Mouse (Mus musculus) NIH3T3 (cell line): ENCODE data around the gene Prok2.

ENCODE experiments used
- DNase-seq: peaks from one replicate; pipeline ENCODE4 v3.0.0-alpha.2; 2012; ENCODE audit warnings: low read depth

Gene Prok2

DNA sequence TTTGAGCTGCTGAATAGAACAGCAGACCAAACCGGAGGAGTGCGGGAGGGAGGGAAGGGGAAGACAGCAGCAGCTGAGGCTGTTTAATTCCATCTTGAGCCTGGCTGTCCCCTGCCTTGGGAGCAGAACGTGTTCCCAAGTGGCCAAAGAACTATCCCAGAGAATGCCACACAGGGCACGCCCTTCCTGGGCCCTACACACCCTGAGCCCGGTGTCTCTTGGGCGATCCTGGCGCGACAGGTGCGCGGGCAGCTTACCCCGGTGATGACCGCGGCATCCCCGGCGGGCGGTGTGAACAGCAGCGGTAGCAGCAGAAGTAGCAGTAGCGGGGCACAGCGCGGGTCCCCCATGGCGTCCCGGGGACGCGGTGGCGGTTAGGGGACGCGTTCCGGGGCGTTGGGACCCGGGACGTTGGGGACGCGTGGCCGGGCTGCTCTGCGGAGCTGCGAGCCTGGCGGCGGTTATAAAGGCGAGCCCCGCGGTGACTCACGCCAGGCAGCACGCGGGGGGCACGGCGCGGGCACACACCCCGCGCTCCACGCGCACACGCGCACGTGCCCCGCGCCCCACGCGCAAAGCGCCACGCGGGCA is at the start of gene Prok2:
Gene Prok2, minus strand, starts transcription at position 422 of the 591 bp plus-strand sequence.
- no peak for DNase-seq

DNA sequence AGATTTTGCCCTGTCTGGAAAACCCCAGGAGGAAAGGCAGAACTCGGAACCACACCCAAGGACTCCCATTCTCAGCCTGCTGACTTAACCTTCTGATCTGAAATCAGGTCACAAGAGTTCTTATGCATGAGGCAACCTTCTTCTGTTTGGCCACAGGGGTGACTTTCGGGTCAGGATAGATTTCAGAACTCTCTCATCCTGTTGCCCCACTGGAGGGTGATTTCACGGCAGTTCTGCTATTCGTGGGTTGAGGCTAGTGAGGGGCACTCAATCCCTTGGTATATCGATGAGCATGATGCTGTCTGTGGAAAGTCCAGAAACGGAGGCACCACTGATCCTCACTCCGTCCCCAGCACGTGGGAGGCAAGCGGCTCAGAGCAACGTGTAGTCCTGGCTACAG is 48.5 kb upstream of the Prok2 start:
- no peak for DNase-seq

DNA sequence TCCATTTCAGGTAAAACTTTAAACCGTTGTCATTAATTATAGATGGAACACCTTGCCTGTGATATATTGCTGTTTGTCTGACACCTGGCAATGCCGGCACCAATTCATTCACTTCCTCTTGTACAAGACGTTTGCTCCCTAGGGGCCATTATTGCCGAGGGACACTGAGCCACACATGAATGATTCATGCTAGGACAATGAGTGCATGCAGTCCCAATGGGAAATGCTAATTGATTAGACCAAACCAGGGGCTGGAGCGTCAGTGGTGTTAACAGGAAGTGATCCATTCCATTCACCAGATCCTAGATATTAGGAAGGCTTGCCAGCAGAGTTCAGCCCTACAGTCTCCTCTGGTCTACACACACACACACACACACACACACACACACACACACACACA is 42.3 kb upstream of the Prok2 start:
- no peak for DNase-seq

DNA sequence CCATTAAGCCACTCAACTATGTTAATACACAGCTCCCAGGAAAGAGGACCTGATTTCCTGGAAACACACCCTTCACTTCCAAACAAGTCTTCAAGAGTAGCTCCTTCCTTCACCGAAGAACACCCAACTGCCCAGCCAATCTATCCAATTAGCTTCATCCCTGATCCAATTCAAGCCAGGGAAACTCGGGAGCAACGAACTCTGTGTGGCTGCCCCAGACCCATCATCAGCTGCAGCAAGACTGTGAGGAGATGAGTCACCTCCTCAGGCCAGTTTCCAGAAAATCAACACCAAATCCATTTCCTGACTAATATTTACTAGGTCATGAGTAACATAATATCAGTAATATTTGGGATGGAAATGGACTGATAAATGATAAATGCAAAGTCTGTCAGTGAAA is 38.7 kb upstream of the Prok2 start:
- peak; percentile 20 for DNase-seq

DNA sequence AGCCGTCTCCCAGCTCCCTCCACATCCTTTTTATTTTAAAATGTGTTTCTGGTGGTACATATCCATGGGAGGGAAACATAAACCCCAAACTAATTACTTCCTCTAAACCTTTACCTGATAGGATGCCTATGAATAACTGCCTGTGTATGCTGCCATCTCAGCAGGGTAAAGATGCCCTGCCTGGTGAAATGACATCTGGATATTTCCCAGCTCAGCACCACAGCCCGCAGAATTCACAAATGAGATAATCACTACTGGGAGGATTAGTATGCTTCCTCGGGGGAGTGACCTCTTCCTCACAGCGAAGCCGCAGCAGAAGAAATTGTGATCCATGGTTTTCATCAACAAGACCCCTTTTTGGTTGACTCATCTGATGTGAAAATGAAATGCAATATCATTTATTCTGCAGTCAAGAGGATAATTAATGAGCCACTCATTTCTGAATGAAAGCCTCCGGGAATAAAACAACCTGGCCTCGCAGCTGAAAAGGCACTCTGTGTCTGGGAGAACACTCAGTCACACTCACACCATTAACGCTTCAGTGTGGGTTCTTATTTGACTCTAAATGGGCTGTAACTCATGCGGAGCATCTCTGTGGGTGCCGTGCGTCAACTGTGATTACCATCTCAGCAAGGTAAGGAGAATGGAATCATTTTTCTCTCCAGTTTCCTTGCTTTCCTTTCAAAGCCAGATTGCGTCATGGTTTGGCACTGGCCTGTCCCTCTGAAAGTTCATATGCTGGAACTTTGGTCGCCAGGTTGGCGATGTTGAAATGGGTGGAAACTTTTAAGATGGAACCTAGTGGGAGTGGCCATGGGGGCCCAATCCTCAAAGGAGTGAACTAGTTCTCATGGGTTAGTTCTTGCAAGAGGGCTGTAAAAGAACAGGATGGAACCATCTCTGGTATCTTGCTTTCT is 36.1 kb upstream of the Prok2 start:
- DNase-seq, result no peak

DNA sequence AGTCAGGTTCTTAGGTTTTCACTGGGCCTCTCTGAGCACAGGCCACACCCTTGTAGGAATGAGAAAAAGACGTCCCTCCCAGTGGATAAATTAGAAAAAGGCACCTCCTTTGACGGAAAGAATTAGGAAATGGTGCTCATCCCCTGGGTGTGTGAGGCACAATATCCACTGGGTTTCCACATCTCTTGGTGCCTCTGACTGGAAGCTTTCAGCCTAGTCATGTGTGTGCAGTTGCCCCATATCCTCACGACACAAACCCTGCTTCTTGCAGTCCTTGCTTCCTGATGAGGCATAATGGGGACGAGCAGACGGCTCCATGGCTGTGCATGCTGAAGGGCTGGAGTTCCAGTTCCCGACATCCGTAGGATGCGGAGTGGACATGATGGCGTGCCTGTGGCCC is 29.9 kb upstream of the Prok2 start:
- DNase-seq, result no peak

DNA sequence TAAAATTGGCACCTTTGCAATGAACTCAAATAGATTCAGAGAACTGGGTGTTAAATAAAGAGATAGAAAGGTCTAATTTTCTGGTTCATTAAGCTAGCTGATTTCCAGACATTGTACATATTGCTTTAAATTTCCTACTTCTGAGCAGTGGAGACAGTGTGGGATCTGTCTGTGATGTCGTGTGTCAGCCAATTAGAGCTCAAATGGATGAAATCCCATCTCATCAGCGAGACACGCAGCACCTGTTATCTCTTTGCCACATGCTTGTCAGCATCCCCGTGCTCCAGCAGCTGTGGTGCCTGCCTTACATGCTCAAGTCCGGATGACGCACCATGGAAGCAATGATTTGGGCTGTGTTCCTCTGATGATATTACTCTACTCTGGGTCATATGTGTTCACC is 25.1 kb upstream of the Prok2 start:
- DNase-seq, result no peak

DNA sequence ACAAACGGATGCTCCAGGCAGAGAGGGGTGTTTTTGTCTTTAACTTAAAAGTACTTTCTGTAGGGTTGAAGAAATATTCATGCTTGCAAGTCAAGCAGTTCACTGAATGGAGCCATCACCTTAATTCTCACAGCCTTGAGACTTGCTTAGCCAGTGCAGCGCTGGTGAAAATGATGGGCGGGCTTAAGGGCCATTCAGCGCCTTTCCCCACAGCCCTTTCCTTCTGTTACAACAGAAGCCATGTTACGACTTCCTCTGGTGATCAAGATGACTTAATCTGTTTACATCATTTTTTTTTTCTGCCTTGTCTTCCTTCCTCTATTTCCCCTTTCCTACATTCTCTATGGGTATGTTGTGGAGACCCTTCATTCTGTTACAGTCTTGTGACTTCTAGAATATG is 20.1 kb upstream of the Prok2 start:
- DNase-seq, result no peak

DNA sequence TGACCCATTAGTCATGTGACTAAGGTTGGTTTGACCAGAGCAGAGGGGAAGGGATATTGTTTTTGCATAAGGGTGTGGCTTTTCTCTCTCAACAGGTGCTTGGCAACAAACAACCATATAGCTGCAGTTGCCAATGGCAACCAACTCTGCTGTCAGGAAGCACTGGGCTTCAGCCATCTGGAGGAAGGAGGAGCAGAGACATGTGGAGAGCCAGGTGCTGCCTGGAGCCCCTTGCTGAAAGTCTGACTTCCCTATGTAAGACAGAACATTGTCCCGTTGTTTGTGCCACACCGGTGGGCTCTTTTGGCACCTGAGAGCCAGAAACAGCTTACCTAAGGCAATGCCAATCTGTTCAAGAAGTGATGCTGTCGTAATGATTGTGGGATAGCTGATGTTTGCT is 16.7 kb upstream of the Prok2 start:
- no peak for DNase-seq

DNA sequence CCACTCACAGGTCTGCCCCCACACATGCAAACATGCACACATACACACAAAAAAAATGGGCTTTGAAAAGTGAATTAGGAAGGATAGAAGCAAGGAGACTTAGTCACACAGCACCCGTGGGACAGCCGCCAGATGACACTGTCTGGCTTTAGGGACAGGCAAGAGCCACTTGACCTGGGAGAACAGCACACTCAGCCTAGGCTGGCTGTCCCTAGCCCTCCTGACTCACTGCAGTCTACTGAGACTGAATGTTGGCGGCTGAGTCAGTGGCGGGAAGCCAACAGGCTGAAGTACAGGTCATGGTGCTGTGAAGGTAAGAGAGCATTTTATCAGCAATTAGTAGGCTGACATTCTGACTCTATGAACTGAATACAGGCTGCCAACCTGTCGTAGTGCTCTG is 8.5 kb upstream of the Prok2 start:
- DNase-seq, result peak; percentile 8

DNA sequence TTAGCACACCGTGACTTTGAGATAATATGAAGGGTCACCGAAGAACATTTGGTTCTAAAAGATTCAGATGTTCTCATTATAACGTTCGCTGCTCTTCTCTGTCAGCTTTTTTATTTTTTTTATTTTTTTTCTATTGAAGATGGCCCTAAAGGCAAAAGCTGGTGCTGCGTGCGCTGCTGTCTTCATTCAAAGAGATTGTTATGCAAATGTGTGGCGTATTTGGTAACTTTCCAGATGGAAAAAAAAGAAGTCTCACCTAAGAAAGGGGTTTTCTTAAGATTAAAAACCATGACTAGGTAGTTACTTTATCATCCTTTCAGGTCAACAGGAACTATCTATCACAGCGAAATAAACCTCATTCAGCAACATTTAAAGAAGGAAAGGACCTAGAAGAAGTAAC is 6.5 kb upstream of the Prok2 start:
- no peak for DNase-seq

DNA sequence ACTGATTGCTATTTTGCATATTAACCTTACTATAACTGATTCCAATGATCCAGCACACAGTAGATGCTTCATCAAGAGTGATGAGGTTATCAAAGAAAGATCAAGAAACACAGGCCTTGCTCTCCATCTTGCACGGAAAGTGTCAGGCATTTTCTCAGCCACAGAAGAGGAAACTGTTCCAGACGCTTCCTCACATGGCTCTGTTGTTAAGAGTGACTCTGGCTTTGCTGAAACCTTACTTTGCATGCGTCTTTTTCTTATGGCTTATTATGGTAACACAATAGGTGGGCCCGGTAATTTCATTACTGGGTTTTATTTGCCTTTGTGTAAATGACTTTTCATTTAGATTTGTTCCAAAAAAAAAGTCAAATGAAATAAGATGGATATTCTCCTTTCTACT is 5.7 kb upstream of the Prok2 start:
- no peak for DNase-seq

DNA sequence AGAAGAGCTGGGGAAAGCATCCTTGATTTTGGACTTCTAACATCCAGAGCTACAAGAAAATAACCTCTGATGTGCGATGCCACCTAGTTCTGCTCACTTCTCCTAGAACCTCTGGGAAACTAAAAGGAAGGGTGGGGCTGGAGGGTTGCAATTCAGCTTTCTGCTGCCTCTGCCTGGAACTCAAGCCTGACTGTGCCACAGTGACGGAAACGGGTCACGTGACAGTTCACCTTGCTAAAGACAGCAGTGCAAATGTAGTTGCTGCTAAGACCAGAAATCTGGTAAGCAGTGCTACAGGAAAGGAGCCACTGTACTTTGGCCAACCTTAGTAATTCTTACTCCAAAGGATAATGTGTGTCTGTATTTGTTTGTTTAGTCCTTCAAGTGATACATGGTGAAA is 3.7 kb upstream of the Prok2 start:
- no peak for DNase-seq

DNA sequence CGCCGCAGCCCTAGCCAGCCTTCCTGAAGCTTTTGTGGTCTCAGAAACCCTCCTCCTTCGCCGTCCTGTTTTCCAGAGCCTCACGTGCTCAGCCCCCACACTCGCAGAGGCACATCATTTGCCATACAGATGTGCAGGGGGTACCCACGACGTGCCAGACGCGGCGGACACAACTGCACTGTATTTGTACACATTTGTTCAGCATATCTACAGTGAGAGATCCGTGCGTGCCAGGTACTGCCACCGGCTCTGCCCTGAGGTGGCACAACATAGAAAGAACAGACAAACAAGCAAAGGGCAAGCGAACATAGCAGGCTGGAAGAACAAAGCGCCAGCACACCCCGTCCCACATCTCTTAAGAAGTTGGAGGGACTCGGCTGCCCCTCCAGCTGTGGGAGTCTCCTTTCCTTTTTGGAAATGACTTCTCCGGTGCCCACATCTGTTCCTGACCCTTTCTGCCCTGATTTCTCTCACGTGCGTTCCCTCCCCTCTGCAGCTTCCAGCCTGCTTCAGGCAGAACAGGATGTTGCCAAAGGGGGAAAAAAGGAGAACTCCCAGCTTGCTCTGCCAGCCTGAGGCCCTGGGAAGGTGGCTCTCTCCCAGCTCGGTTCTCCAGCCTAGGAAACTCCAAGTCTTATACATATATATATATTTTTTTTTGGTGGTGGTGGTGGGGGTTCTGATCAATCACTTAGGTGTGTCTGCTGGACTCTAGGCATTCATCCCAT is 548 bp upstream of the Prok2 start:
- no peak for DNase-seq

DNA sequence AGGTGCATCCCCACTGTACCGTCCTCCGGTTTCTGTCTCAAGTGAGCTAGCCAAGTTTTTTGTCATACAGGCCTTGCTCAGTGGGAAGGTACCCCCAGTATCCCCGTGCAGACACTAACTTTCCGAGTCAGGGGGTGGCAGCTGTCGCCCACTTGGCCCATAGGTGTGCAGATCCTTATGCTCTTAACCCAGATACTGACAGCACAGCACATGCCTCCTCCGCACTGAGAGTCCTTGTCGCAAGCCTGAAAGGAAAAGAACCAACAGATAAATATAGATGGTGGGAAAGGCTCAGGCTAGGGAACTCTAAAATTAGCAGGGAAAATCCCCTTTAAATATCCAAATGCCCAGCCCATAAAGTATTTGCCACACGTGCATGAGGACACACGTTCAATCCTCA is 3.8 kb downstream of the Prok2 start:
- no peak for DNase-seq

DNA sequence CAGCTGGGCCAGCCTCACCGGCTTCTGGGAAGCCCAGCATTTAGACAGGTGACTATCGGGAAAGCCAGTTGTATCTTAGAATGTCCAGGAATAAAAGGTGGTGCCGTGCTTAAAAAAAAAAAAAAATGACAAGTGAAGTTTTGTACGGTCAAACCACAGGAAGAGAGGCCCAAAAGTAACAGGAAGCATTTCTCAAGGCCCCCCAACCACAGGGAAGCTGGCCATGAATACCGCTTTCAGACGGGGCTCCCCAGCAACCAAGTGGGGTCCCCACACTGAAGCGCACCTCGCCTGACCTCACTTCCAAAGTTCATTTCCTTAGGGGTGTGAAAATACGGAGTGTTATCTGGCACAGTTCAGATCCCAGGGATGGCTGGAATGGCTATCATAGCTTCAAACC is 5.2 kb downstream of the Prok2 start:
- no peak for DNase-seq

DNA sequence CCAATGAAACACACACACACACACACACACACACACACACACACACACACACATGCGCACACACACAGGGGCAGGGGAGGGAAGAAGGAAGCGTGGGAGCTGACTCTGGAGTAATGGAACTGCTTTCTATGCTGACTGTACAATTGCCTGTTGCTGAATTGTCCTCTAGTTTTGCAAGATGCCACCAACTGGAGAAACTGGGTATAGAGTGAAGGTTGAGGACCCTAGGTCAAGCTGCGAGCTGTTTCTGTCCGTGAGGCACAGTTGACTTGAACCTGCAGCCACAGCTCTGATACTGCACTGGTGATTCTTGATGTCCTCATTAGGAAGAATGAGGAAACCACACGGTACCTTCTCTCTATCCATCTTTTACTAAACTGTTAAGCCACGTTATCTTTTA is 10.3 kb downstream of the Prok2 start:
- DNase-seq, result no peak

DNA sequence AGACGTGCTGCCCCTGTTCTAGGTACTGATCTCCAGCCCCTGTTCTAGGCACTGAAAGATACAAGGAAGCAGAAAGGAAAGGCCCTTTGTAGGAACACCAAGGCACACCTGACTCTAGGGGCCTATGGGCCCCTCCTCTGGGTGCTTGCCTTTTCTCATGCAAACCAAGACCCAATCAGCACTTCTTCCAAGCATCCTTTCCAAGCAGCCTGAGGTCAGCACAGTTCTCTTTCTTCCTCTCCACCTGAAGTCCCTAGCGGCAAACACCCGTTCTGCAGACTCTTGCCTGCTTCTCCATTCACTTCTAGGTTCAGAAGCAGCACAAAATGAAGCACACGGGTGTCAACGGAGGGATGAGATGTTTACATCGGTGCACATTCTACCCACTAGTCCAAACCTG is 11.0 kb downstream of the Prok2 start:
- DNase-seq, result no peak

DNA sequence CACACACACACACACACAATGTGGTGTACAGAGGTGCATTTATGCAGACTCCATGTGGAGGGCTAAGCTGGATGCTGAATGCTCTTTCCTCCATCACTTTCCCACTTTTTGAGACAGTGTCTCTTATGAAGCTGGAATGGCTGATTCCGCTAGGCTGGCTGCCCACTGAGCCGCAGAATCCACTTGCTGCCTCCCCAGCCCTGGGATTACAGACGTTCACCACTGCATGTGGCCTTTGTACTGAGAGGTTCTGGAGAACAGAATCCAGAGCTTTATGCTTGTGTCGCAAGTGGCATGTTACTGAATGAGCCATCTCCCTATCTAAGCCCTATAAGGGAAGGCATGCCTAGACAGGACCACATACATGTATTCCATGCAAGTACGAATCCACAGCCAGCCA is 12.9 kb downstream of the Prok2 start:
- no peak for DNase-seq

DNA sequence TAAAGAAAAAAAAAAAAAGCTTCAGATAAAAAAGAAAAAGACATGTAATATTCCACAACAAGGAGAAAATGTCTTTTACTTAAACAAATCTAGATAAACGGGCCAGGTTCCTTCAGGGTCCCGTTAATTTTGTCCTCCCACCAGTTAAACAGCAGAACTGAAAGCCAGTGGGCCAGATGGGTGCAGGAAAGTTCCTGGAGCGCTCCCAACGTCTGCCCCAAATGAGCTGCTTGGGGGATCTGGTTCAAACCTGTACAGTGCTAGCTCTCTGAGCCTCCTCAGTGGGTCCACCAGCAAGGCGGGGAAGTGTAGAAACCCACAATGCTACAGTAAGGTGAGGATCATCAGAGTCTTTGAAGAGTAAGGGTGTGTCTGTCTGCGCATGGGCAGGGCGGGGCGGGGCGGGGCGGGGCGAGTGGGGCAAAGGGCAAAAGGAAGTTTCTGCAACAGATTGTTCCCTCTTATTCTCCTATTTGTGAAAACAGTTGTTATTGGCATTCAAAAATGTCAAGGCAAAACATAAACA is 14.6 kb downstream of the Prok2 start:
- no peak for DNase-seq

DNA sequence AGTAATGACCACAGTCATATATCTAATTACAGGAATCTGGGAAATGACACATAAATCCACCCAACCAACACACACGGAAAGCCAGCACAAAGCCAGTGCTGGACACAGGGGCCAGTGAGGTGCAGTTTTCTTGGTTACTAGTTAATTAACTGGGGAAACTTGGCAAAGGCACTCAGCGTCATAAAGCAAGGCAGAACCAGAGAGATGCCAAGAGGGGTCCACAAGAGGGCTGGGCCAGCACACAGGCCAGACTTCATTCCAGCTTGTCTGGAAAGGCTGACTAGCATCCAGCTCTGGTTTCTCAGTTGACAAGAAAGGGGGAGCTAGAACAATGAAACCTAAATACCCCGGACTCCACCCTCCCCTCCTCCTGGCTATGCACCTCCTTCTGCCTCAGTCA is 25.7 kb downstream of the Prok2 start:
- no peak for DNase-seq

DNA sequence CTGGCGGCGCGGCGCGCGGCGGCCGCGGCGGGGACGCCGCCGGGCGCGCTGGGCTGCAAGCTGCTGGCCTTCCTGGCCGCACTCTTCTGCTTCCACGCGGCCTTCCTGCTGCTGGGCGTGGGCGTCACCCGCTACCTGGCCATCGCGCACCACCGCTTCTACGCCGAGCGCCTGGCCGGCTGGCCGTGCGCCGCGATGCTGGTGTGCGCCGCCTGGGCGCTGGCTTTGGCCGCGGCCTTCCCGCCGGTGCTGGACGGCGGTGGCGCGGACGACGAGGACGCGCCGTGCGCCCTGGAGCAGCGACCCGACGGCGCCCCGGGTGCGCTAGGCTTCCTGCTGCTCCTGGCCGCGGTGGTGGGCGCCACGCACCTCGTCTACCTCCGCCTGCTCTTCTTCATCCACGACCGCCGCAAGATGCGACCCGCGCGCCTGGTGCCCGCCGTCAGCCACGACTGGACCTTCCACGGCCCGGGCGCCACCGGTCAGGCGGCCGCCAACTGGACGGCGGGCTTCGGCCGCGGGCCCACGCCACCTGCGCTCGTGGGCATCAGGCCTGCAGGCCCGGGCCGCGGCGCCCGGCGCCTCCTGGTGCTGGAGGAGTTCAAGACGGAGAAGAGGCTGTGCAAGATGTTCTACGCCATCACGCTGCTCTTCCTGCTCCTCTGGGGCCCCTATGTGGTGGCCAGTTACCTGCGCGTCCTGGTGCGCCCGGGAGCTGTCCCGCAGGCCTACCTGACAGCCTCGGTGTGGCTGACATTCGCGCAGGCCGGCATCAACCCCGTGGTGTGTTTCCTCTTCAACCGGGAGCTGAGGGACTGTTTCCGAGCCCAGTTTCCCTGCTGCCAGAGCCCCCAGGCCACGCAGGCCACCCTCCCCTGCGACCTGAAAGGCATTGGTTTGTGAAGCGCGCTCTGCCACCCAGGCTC is 33.0 kb downstream of the Prok2 start:
- no peak for DNase-seq
